Mouse (Mus musculus): ENCODE results near the gene Bloc1s5.

The Bloc1s5 gene

DNA sequence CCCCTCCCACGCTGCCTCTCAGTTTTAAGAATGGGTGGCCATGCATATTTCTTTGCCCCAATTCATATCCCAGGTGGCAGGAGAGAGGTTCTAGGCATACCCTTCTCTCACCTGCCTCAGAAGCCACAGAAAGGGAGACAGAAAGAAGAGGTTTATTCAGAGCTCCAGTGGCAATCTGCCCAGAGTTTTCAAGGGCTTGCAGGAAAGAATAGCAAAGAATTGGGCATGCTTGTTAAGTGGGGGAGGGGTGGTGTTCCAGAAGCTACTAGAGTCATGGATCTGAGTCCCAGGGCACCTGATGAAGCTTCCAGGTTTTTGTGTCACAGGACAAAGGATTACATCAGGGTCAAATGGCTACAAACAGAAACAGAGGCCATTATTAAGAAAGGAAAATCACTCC lies 61.6 kb downstream of the Bloc1s5 start:
- DNase-seq (ENCODE audit: low spot score in 2 of 2), result no peak

DNA sequence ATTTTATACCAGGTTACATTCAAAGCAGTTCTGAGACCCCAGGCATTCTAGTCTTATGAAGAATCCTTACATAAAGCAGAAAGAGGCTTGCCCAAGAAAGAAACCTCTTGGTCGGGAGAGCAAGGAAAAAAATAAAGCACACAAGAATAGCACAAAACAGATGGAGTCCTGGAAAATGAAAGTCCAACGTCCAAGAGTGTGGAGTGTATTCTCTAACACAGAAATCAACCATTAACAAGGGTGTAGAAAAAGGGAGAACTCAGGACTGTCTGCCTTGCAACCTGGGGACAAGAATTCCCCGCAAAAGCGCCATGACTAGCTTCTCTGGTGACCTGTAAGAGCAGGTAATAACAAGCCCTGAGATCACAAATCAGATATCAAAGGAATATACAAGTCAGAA lies 69.7 kb downstream of the Bloc1s5 start:
- DNase-seq (ENCODE audit: low spot score in 2 of 2), result no peak

DNA sequence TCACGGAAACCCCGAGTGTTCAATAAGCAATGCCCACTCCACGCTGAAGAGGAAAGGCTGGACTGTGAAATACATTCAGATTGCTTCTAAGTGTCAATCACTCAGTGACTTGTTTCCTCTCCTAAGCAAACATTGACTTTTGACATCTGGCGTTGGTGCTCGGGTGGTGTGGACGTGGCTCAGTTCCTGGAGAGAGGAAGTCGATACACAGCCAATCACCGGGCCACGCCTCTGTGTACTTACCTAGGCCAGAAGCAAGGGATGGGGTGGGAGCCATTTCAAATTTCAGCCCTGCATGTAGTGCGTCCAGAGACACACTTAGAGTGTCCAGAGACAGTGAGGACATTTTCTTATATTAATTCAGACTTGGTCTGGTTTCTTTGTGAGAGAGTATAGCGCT lies 80.3 kb downstream of the Bloc1s5 start:
- DNase-seq (ENCODE audit: low spot score in 2 of 2), result no peak

DNA sequence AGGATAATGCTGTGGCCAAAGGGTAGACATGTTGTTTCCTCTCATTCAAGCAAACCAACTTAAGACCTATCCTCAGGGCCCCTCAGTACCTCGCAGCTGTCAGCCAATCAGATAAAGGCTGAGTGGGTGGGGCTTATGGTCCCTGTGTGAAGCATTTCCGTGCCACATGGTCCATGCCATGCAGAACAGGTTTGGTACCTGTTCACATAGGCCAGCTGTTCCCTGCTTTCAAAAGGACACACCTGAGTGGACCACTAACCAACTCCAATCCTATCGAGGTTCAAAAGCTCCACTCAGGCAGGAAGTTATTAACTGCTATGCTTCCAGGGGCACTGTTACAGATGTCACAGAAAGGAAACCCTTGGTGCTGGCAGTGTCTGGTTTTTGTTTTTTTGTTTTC lies 80.7 kb downstream of the Bloc1s5 start:
- no peak for DNase-seq (ENCODE audit: low spot score in 2 of 2)

DNA sequence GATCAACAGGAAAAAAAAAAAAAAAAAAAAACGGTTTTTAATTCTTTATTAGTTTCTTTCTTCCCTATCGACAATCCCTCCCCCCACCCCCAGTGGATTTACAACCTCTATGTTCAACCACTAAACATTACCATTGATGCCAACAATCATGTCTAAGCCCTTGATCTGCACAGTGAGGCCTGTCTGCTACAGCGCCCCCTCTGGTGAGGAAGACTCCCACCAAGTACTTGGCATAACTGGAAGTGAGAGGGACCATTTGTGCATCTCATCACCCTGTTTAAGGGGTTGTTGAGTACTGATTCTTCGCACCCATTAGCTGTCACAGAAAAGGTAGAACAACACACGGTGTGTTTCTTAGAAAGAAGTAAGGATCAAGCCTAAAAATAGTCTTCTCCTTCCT lies 86.2 kb downstream of the Bloc1s5 start:
- no peak for DNase-seq (ENCODE audit: low spot score in 2 of 2)

DNA sequence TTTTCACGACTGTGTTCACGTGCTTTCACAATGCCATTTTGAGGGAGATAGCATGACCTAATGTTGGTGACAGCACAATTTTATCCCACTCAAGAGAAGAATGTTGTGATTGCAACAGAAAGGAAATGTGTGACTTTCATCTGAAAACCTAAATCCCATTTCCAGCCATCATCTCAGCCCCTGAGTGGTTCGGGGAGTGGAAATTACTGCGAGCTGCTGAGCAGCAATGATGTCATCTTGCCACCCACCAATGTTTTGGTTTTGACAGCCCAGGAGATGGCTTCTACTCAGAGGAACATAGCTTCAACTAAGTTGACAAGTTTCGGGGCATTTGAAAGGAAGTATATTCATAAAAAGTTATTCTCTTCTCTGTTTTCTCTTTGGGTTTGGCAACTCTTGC lies 87.2 kb downstream of the Bloc1s5 start:
- no peak for DNase-seq (ENCODE audit: low spot score in 2 of 2)

DNA sequence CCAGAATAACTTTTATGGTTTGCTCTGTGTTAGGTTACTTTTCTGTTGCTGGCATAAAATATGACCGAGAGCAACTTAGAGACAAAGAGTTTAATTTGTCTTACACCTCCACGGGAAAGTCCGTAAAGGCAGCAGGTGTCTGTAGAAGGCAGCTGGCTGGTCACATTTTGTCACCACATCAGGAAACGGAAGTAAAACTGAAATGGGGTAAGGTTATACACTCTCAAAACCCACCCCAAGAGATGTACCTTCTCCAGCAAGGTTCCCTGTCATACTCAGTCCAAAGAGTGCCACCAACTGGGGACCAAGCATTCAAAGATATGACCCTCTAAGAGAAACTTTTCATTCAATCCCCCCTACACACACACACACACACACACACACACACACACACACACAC lies 88.2 kb downstream of the Bloc1s5 start:
- DNase-seq (ENCODE audit: low spot score in 2 of 2), result no peak

DNA sequence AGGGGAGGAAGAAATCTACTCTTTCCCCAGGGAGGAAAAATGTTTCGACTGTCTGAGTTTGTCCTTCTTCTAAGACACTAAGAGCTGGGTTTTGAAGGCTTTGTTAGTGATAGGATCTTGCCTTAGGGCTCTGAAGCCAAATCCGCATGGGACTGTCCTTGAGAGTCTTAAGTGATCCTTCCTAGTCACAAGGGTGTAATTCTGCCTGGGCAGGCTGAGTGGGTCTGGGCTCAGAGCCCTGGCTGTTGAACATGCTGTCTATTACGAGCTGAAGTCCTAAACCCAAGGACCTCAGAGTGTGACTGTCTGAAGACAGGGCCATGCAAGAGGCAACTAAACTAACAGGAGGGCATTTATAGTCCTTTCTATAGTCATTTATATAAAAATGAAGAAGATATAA lies 89.4 kb downstream of the Bloc1s5 start:
- no peak for DNase-seq (ENCODE audit: low spot score in 2 of 2)

DNA sequence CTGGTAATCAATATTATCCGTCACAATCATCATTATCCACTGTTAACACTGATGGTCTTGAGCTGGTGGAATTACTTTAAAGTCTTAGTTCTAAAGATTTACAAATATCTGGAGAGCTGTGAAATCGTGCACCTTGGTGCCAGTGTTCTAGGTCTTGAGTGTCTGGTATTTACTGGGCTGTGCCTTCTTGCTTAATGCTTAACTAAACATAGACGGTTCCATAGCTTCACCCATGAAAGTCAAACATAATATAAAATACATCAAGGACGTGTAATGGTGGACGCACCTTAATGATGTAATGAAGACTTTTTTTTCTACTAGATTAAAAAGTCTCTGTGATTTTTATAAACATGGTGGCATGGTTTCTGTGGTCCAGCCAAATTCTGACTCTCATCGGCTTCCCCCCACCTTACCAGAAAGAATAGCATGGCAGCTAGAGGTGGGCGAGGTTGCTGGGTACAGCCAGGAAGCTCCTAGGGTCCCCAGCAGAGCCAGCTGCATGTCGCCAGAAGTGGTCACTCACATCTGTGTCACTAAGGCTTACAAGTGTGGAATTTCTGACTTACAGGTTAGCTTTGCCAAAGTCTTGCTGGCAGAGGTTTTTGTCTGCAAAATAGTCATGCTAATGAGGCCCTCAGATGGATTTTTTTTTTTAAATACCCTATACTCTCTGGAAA lies 90.0 kb downstream of the Bloc1s5 start:
- DNase-seq (ENCODE audit: low spot score in 2 of 2), result no peak

DNA sequence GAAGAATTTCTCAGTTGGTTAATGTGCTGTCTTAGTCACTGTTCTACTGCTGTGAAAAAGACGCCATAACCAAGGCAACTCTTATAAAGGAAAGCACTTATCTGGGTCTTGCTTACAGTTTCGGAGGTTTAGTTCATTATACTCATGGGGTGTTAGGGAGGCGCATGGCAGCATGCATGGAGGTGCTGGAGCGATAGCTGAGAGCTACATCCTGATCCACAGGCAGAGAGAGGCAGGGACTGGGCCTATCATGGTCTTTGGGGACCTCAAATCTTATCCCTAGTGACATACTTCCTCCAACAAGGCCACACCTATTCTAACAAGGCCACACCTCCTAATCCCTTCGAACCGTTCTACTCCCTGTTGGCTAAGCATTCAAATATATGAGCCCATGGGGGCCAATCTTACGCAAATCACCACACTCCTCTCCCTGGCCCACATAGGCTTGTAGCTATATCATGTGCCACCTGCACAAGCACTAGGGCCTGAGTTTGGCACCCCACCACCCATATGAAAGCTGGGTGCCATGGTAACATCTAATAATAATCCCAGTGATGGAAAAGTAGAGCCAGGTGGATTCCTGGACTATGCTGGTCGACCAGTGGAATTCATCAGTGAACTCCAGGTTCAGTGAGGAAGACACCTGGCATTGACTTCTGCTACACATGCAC lies 91.3 kb downstream of the Bloc1s5 start:
- no peak for DNase-seq (ENCODE audit: low spot score in 2 of 2)

Data from cerebellum, postnatal 4 days (tissue).